Mouse (Mus musculus) adrenal gland, adult (tissue): ENCODE data around the gene Hist1h1d.
"Not testable (repeated sequence)": the region's sequence is repeated elsewhere in the genome, so short reads cannot be mapped to it uniquely, and the experiment has no call there.

Source experiments
- DNase-seq, 2 experiments: peaks; one replicate each; pipeline ENCODE4 v3.0.0; 2022 to 2023; ENCODE audit warnings: low spot score in 1 of 2; ENCODE audit not compliant: inconsistent age in 2 of 2

Hist1h1d gene

GRCm38 (mm10) chr13:23529480-23530165 lies 23.4 kb upstream of the Hist1h1d start:
- no peak for DNase-seq

- DNase-seq, result peak; percentile 68 to 96
These were observed 22.7 kb upstream of the Hist1h1d start for GRCm38 (mm10) chr13:23530181-23530900.

GRCm38 (mm10) chr13:23530901-23531875 lies 21.9 kb upstream of the Hist1h1d start, which contains the start of gene Hist1h4h:
Gene Hist1h4h, plus strand, starts transcription at chr13:23531050.
- DNase-seq, result peak; percentile 97 to 100

- no peak for DNase-seq
These were observed 20.6 kb upstream of the Hist1h1d start for GRCm38 (mm10) chr13:23532262-23533075.

- peak; percentile 56 to 84 for DNase-seq
These were observed 19.3 kb upstream of the Hist1h1d start, which contains the start of gene Hist1h2af for GRCm38 (mm10) chr13:23533560-23534367. Gene Hist1h2af, plus strand, starts transcription at chr13:23533906.

GRCm38 (mm10) chr13:23534368-23535131 lies 18.5 kb upstream of the Hist1h1d start:
- DNase-seq, result peak in 1 of 2 experiments; percentile 54

GRCm38 (mm10) chr13:23535137-23536075 lies 17.7 kb upstream of the Hist1h1d start, which contains the start of gene Hist1h3g:
Gene Hist1h3g, plus strand, starts transcription at chr13:23535422.
- DNase-seq, result peak; percentile 87 to 96

GRCm38 (mm10) chr13:23536076-23536822 lies 16.8 kb upstream of the Hist1h1d start:
- no peak for DNase-seq

- no peak for DNase-seq
These were observed 15.9 kb upstream of the Hist1h1d start for GRCm38 (mm10) chr13:23537006-23537710.

- DNase-seq, result no peak
These were observed 14.8 kb upstream of the Hist1h1d start for GRCm38 (mm10) chr13:23538249-23538648.

- DNase-seq, result not testable (repeated sequence)
These were observed 13.2 kb upstream of the Hist1h1d start for GRCm38 (mm10) chr13:23539821-23540220.

GRCm38 (mm10) chr13:23541497-23541896 lies 11.6 kb upstream of the Hist1h1d start:
- no peak for DNase-seq

- not testable (repeated sequence) for DNase-seq
These were observed 10.7 kb upstream of the Hist1h1d start for GRCm38 (mm10) chr13:23542225-23542980.

GRCm38 (mm10) chr13:23542999-23543607 lies 10.0 kb upstream of the Hist1h1d start, which contains the start of gene Hist1h2bh:
Gene Hist1h2bh, minus strand, starts transcription at chr13:23543392.
- peak; percentile 76 to 95 for DNase-seq
